Mouse (Mus musculus): Measurements from ENCODE around the gene Mrpl48.

Mrpl48 gene

DNA sequence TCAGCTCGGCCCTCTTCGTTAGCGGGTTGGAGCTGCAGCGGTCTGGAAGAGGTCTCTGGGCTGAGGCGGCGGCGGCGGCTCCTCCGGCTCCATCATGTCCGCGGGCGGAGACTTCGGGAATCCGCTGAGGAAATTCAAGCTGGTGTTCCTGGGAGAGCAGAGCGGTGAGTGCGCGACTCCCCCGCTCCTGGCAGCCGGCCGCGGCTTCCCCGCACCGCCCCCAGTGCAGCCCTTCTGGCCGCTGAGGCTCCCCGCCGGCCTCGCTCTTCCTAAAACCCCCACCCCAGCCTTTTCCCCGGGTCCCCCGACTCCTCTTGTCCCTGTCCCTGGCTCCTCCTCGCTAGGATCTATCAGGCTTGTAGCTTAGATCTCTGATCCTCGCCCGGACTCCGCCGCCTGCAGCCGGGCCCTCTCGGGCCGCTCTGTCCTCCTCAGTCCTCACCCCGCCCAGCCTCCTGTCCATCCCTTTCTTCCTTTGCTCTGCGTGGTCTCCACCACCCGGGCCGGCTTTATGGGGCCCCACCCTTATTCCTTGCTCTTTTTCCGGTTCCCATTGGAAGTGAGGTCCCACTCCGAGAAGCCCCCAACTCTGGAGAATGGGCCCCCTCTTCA is at the start of gene Mrpl48:
Gene Mrpl48, minus strand, starts transcription at position 172 of the 612 bp plus-strand sequence.
- no peak for DNase-seq (ENCODE audit: low read depth, low spot score)

DNA sequence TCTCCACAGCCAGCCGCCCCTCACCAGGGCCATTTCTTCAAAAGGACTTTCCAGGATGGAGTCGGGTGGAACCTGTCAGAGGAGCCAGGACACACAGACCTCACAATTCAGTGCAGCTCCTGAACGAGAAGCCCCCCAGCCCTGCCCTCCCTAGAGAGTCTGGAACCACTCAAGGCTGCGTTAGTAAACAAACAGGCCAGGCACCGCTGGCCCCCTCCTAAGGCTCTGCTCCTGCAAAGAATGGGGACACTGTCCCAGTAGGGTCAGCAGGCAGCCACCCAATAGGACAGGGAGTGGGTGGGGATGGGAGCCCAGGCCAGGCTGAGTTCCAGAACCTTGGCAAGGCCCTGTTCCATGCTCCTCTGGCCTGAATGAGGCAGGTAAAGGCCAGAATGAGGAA is 48.6 kb upstream of the Mrpl48 start:
- no peak for DNase-seq (ENCODE audit: low read depth, low spot score)

DNA sequence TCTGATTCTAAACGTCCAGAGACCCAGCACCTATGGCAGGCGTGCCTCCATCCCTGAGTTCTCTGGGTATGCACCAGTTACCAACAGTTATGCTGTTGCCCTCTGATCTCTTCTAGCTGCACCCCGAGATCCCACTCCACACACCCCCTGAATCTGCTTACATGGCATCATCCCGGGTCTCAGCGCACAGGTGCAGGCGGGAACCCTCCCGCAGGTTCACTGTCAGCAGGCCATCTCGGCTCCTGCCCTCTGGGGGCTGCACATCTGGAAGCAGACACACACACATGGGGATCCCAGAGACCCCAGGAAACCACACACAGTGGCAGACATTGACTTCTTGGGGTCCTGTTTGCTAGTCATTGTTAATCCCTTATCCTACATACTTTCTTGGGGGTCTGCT is 46.3 kb upstream of the Mrpl48 start:
- no peak for DNase-seq (ENCODE audit: low read depth, low spot score)

DNA sequence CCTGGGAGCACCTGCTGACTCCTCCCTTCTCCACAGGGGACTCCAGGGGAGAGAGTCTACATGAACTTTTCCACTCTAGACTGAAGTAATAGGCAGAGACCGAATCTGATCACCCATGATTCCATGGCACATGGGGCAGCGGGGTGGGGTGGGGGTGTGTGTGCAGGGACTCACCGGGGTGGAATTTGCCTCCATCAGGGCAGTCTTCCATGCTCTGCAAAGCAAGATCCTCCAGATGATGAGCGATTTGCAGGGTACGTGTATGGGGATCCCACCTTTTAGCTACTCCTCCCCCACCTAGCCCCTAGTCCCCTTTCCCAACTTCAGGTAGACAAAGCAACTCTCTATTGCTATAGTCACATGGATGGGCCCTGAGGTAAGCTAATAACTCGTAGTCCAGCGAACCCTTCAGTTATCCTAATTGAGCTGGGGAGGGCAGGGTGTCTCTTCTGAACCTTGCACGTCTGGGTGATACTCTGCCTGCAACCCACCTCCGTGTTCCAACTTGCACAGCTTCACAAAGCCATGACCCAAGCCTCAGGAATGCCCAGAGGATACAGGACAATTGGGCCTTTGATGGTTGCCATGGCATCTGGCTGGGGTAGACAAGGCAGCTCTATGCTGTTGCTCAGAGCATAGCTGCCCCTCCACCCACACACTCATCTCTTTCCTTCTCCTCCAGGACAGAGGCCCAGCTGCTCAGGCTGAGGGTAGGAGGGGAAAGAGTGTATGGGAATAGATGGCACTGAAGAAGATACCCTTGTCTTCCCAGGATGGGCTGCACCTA is 45.6 kb upstream of the Mrpl48 start:
- no peak for DNase-seq (ENCODE audit: low read depth, low spot score)

DNA sequence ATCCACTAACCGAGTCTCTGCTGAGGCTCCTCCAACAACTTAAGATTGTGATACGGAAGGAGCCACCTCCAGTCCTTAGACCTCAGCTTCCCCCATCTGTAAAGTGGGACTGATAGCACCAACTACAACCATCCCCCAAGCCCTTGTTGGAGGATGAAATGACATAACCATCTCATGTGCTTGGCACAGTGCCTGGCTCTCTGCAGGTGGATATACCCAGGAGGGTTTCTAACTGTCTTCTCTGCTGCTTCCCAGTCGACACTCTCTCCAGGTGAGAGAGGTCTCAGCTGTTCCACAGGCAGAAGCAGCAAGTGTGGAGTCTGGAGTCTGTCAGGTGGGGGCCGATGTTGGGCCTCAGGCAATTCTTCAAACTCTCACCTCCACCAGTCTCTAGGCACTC is 42.9 kb upstream of the Mrpl48 start:
- DNase-seq (ENCODE audit: low read depth, low spot score): no peak

DNA sequence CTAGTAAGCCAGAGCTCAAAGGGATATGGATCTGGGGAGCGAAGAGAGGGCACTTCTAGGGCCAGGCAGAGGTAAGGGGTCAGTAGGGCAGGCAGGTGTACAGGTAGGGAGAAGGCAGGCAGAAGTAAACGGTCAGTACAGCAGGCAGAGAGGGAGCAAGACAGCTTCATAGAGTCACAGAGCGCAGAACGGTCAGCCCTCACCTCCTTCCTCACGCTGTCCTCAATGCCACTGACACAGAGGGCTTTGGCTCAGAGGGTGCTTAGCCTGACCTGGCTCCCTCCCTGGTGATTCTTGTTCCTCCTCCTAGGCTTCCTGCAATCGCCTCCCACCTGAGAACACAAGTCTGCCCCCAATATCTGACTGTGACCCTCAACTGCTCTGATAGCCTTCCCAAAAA is 42.3 kb upstream of the Mrpl48 start:
- DNase-seq (ENCODE audit: low read depth, low spot score): no peak

DNA sequence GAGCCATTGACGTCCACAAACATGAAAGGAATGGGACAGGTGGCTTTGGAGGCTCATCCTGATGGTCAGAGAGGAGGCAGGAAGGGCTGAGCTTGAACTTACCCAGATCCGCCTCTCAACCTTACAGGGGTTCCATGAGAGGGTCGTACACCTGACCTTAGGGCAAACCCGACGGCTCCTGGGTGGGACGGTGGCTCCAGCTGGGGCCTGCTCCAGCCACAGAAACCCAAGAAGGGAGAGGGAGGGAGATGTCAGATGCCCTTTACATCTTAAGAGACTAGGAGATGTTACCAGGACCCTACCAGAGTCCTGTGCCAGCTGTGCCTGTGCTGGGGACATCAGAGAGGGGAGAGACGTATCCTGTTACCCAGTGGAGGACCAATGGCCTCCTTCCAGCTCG is 41.7 kb upstream of the Mrpl48 start:
- no peak for DNase-seq (ENCODE audit: low read depth, low spot score)

DNA sequence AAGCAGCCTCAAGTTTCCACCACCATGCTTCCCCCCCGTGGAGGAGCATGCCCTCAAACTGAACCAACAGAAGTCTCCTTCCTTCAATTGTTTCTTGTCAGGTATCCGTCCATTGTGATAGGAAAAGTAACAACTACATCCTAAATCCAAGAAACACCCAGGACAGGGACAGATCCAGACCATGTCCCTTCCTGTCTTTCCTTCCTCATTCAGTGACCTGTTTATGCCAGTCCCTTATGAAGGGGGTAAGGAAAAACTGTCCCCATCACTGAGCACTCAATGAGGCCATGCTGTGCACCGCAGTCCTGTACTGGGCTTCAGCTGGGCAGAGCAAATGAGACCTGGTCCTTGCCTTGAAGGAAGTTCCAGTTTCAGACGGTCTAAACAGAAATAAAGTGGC is 41.0 kb upstream of the Mrpl48 start:
- no peak for DNase-seq (ENCODE audit: low read depth, low spot score)

DNA sequence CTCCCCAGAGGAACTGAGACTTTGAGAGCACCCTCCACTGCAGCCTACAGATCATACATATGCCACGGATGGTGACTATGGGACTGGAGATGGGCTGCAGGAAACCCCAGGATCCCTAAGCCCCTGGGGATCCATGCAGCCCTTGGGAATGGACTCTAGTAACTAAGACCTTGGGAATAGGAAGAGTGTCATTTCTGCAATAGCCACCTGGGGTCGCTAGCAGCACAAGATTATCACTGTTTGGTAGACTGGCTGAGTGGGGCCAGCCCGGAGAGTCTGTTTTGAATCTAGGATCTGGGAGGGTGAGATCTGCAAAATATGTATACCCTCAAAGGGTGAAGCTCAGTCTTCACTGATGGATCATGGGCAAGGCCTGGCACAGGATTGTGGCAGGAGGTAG is 37.0 kb upstream of the Mrpl48 start:
- DNase-seq (ENCODE audit: low read depth, low spot score): peak; percentile 60

DNA sequence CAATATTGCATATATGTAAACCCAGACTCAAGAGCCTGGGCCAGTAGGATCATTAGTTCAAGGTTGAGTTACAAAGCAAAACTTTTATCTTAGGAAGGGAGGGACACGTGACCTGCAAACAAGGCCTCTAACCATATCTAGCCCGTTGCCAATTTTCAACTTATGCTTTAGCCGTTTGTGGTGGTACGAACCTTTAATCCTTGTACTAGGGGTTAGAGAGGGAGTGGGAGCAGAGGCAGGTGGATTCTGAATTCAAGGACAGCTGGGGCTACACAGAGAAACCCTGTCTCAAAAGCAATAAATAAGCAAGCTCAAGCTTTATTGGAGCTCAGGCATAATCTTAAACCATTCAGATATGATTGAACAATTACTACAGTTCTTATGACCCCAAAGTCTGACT is 34.3 kb upstream of the Mrpl48 start:
- DNase-seq (ENCODE audit: low read depth, low spot score): no peak

DNA sequence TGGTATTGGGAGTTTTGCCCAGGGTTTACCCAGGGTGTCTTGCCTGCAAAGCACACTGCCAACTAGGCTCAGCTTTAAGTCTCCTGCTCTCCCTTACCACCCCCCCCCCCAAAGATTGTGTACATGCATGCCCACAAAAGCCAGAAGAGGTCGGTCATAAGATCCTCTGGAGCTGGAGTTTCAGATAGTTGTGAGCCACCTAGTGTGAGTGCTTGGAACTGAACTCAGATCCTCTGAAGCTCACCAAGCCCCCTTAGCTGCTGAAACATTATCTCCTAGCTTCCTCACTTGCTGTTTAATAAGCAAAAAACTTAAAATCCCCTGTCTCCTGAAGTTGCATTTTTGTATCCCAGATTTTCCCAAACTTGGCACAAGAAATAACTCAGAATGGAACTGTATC is 29.6 kb upstream of the Mrpl48 start:
- DNase-seq (ENCODE audit: low read depth, low spot score): peak; percentile 63

DNA sequence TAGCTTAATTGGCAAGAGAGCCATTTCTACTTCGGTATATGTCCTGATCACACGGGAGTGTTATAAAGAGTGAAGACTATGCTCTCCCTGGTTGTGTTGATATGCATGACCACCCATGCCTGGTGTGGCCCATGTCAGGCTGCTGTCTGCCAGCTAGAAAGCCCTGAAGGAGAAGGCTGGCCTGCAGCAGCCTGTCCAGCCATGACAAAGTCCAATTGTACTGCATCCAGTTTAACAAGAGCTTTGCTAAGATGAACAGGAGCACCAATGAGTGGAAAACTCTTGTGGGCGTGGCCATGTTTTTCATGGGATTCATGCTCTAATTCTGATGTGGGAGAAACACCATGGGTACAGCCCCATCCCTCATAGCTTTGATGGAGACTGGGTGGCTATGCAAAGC is 16.4 kb upstream of the Mrpl48 start:
- DNase-seq (ENCODE audit: low read depth, low spot score): no peak

DNA sequence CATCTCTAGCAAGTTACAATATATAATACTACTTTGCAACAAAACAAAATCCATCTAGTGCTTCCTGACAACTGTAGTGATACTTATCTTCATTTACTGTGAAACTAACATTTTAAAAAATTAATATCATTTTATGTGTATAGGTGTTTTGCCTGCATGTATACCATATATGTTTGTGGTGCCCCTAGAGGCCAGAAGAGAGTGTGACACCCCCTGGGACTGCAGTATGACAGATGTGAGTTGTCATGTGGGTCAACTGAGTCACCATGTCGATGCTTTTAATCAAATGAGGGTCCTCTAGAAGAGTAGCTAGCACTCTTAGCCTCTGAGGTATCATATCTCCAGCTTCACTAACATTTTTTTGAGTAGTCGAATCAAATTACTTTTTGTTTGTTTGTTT is 14.2 kb upstream of the Mrpl48 start:
- peak; percentile 56 for DNase-seq (ENCODE audit: low read depth, low spot score)

DNA sequence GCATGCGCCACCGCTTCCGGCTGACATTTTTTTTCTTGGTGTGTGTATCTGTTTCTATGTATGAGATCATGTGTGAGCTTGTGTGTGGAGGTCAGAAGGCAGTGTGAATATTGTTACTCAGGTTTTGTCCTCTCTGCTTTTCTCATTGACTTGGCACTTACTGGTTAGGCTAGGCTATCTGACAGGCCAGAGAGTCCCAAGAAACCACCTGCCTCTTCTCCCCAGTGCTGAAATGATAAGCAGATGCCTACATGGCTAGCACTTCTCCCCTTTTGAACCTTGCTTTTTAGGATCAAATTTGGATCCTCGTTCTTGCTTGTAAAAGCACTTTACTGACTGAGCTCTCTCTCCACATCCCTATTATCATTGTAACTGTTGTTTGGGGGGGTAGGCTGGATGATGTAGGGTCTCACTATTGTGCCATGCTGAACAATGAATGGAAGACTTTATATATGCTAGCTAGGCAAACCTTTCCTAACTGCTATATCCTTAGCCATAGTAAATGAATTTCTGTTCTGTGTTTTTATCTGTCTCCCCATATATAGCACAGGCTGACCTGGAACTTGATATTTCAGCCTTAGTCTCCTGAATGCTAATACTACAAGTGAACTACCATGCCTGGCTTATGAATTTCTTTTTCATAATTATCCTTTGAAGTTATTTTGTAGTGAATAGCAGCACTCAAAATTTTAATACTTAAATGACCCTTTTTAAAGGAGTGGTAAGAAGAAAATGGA is 8.2 kb upstream of the Mrpl48 start:
- no peak for DNase-seq (ENCODE audit: low read depth, low spot score)

DNA sequence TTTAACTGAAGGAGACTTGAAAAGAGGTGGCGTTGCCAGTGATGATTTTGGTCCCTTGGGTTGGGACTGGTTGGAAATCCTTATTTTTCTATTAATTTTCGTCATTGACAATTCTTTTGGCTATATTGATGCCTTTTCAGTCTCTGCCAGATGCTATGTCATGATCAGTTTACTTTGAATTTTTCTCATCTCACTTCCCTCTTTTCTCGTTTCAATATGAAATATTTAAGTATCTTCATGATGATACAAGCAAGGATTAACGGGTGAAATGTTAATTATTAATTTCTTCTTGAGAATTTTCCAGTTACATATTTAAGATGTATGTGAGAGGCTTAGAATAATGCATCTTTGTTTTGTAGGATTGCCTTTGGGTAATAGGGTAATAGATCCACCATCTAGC is 809 bp upstream of the Mrpl48 start:
- no peak for DNase-seq (ENCODE audit: low read depth, low spot score)

DNA sequence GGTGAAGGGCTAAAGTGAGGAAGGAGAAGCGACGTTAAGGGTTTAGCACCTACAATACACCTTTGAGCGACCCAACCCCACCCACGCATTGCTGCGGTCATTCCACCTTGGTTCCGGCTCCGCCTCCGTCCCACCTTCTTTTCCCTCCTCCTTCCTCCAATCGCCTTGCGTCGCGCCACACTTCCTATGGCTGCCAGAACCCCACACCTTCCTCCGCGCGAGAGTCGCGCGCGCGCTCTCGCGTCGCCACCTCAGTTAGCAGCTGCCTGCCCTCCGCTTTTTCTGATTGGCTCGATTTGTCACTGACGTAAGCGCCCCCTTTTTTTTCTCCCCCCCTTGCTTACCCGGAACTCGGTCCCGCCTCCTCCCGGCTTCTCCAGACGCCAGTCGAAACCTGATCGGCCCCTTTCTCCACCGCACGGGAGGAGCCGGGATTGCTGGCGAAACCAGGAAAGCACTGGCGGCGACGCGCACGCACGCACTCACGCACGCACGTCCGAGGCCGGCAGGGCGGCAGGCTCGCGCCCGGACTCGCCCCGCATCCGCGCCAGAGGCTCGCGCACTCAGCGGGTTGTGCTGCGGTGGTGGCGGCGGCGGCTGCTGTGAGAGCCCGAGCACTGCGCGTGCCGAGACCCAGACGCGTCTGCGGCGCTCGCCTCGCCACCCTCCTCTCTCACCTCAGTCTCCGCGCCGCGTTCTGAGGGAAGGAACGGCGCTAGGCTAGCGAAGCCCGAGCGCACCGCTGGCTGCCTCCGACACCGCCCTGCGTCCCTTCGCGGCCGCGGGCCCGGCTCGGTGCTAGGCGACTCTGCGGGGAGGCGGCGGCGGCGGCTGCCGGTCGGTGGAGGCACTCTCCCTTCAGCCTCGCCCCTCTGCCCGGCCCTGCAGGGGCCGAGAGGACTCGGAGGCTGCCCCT is 629 bp downstream of the Mrpl48 start, which contains the start of gene Rab6a:
Gene Rab6a, plus strand, starts transcription at position 197 of the 916 bp plus-strand sequence.
- DNase-seq (ENCODE audit: low read depth, low spot score): peak; percentile 98

DNA sequence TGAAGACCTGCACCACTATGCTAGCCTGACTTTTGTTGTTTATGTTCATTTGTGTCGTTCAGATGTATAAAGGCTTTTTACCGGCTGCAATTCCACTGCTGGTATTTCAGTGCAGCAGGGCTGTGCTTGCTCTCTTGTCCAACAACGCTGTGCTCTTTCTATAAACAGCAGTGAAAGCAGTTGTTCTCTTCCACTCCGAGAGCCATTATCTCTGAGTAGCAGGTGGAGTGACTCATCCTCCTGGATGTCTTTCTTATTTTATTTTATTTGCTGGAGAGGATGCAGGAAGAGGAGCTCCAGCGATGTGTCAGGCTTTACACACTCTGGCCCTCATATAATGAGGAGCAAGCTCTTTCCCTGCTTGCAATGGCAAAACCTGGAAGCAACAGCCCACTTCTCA is 7.9 kb downstream of the Mrpl48 start:
- no peak for DNase-seq (ENCODE audit: low read depth, low spot score)

DNA sequence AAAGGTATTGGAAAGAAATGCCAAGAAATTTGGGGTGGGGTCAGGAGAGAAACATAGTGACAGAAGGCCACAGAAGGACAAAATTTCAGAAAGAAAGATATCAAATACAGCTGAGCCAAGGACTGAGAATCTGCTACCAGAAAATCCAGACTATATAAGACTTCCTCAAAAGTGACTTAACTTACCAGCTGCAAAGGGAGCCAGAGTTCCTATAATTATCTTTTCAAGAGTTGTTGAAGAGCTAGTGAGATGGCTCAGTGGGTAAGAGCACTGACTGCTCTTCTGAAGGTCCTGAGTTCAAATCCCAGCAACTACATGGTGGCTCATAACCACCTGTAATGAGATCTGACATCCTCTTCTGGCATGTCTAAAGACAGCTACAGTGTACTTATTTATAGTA is 14.8 kb downstream of the Mrpl48 start:
- no peak for DNase-seq (ENCODE audit: low read depth, low spot score)

DNA sequence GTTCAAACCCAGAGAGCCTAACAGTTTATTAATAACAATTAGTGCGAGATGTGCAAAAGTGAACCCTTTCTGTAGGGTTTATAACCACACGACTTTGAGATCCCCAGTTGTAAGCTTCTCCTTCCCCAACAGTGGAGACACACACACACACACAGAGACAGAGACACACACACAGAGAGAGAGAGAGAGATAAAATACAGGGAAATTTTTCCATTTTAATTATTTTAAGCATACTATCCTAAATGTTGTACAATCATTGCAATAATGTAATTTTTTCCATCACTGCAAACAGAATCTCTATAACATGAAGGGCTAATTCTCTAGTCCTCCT is 16.6 kb downstream of the Mrpl48 start:
- no peak for DNase-seq (ENCODE audit: low read depth, low spot score)

DNA sequence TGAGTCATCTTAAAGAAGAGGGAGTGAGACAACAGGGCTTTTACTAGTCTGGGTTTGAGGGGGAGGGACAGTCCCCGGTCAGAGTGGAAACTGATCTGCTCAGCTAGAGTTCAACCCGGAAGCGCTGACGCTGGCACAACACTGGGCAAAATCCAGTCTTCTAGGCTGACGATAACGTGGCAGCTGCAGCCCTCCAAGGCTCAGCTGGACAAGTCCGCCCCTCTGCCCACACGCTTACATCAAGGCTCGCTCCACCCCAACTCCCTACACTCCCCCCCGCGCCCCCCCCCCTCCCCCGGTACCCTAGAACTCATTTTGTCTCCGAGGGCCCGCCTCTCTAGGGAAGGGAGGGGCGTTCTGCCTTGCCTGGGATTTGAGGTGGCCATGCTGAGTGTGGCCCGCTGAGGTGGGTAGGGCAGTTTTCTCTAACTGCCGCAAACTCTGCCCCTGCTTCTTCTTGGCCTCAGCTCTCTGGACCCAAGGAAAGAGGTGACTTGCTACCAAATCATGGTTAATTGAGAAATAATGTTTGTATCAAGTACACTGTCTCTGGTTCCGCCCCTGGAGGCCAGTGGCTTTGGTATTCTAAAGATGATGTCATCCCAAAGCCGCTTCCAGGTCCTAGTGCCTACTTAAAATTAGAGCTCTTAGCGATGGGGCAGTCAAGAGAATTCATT is 17.1 kb downstream of the Mrpl48 start:
- DNase-seq (ENCODE audit: low read depth, low spot score): peak; percentile 90

DNA sequence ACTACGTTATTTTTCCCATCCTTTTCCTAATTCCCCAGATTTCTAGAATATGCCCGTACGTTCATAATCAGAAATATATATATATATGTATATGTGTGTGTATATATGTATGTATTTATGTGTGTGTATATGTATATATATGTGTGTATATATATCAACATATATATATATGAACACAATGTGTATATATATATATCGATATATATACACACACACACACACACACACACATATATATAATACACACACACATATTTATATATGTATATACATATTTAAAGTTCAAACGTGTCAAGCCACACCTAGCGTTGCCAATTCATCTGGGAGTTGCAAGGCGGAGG is 17.6 kb downstream of the Mrpl48 start:
- DNase-seq (ENCODE audit: low read depth, low spot score): no peak
